Mouse (Mus musculus) spleen, postnatal 14 days (tissue): Measurements from ENCODE around the gene Rpl23a.
"Not testable (repeated sequence)": the region's sequence is repeated elsewhere in the genome, so short reads cannot be mapped to it uniquely, and the experiment has no call there.

ENCODE experiments used
- DNase-seq, 2 experiments: peaks; one replicate each; pipeline ENCODE4 v3.0.0; 2021 to 2022; ENCODE audit warnings: low spot score in 2 of 2

Rpl23a gene

DNA sequence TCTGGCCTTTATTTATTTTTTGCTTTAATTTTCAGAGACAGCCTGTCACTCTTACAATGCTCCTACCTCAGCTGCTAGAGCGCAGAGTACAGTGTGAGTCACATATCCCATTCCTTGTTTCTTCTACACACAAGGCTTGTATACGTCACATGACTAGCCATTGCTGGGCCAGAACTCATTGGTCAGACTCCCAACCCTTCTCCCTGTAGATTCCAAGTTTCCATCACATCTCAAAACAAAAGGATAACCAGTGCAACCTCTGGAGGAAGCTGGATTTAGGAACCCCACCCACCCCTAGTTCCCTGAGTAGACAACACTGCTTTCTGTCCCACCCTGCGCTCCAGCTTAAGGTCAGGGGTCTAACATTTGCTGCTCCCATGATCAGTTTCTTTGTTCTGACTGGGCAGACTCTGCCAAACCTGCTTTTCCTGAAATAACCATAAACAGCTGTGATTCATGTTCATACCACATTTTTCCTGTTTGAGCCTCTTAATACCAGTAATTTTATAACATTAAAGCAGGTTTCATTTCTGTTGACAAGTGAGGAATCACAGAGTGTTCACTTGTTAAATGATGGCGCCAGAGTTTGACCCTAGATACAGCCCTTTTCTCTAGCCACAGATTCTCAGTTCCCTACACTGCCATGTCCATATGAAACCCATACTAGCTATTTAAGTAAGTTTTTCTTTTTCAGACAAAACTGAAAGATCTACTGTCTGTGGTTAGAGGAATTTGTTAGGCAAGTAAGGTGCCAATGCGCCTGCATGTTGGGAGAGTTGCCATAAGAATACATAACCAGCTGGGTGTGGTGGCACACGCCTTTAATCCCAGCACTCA, 36.5 kb downstream of the Rpl23a start:
- DNase-seq = no peak

DNA sequence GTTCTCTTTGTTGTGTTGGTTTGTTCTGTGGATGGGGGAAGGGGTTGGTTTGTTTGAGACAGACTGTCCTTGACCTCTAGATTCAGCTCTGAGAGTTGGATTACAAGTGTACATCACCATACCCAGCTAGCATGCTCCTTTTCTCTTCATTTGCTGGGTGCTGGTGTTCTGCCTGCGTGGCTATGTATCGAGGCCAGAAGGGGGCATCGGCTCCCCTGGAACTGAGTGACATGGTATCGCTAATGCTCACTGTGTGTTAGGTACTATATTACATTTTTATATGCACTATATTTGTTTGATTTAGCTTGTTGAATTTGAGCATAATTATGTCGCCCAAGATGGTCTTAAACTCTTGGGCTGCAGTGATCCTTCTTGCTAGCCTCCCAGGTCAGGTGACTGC, 37.2 kb downstream of the Rpl23a start:
- no peak for DNase-seq

DNA sequence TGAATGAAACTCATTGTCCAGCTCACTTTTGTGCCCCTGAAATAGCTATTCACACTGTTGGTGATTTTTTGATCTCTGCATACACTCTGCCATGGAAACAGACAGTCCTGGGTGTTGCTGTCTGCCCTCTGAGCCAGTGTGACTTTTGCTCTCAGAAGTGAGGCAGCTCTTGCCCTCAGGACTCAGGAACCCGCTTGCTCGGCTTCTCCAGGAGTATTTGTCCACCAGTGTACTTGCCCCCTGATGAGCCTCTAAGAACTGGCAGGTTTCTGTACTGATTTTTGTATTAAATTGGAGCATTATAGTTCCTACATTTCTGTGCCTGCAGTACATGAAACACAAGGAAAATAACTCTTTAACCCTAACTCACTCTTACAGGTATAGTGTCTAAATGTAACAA, 39.9 kb downstream of the Rpl23a start:
- DNase-seq = no peak

DNA sequence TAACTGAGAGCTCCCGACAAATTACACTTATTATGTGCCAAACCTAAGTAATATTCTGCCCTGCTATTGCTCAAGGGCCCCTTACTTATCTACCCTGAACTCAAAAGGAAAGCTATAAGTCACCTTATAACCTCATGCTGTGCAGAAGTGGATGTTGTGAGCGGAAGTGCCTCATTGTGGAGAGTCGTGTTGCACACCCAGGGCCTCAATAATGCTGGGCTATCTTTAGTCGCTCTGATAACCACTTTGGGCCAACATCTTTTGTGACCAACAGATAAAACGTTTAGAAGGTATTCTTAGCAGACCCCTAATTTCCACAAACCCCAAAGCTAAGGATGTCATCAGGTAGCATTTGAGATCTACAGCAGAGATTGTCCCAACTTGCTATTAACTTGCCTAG, 42.7 kb downstream of the Rpl23a start:
- DNase-seq = no peak

DNA sequence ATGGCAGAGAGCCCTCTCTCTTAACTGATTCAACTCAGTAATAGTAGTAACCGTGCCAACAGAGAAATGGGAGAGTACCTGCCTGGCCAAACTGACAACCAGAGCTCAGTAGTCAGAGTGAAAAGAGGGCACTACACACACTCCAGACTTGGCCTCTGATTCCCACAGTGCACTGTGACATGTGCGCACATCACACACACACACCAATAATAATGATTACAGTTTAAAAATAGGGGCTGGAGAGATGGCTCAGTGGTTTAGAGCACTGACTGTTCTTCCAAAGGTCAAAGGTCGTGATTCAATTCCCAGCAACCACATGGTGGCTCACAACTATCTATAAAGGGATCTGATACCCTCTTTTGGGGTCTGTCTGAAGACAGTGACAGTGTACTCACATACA, 45.4 kb downstream of the Rpl23a start:
- no peak for DNase-seq

DNA sequence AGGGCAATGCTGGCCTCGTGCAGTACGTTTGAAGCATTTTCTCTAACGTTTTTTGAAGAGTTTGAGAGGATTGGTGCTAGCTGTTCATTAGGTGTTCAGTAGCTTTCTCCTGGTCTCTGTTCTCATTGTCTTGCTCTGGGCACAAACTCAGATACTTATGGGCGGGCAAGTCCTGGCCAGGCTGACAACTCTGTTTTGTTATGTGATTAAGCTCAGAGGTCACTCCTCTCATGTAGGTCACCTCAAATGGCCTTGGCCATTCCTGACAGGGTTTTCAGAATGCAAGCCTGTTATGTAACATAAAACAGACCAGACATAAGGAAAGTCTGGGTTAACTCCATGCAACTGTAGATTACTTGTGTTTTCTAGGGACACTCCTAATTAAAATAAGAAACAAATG, 45.8 kb downstream of the Rpl23a start:
- DNase-seq = no peak

DNA sequence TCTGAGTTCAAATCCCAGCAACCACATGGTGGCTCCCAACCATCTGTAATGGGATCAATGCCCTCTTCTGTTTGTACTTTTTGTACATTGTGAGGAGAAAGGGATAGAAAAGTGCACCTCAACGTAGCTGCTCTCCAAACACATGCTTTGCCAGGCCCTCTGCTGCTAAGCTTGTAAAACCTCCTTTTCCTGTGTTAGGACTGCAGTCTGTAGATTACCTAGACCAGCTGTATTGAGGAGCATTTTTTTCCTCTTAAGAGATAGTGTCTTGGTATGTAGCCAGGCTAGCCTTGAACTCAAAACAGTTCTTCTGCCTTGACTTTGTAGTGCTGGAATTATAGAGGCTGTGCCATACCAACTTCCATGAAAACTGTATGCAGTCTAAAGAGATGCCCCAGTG, 47.3 kb downstream of the Rpl23a start:
- DNase-seq = no peak

DNA sequence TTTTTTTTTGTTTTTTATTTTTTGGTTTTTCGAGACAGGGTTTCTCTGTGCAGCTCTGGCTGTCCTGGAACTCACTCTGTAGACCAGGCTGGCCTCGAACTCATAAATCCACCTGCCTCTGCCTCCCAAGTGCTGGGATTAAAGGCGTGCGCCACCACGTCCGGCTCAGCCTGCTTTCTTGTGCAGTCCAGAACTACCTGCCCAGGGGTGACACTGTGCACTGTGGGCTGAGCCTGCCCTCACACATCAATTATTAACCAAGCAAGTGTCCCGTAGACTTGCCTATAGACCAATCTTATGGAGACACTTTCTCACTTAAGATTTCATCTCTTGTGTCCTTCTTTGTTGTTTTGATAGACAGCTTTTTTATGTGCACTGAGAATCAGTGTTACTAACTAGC, 48.1 kb downstream of the Rpl23a start:
- DNase-seq = not testable (repeated sequence)

DNA sequence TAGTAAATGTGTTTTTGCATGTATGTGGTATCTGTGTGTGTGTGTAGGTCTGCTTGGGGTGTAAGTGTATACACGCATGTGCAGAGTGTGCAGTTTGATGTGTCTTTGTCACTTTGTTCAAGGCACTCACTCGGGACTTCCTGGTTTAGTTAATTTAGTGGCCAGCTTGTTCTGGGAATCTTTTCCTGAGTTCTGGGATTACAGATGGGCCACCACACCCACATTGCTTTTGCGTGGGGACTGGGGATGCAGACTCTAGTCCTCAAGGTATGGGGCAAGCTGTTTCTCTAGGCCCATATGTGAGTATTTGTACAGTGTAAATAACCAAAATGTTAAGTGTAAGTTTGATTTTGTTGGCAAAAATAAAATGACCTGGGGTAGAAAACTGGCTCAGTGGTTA, 49.0 kb downstream of the Rpl23a start:
- no peak for DNase-seq

DNA sequence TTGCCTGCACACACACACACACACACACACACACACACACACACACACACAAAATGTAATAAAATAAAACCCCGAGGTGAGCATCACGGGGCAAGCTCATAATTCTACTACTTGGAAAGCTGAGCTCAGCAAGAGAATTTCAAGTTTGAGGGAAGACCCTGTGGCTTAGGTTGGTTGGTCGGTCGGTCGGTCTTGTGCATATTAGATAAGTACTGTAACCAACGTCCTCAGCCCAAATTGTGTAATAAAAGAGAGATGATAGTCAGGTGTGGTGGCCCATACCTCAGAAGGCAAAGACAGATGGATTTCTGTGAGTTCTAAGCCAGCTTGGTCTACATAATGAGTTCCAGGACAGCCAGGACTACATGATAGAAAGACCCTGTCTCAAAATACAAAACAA, 49.5 kb downstream of the Rpl23a start:
- no peak for DNase-seq
